Mouse (Mus musculus): ENCODE data around the gene Nhsl2.
"Not testable (repeated sequence)": the region's sequence is repeated elsewhere in the genome, so short reads cannot be mapped to it uniquely, and the experiment has no call there.

Gene Nhsl2

DNA sequence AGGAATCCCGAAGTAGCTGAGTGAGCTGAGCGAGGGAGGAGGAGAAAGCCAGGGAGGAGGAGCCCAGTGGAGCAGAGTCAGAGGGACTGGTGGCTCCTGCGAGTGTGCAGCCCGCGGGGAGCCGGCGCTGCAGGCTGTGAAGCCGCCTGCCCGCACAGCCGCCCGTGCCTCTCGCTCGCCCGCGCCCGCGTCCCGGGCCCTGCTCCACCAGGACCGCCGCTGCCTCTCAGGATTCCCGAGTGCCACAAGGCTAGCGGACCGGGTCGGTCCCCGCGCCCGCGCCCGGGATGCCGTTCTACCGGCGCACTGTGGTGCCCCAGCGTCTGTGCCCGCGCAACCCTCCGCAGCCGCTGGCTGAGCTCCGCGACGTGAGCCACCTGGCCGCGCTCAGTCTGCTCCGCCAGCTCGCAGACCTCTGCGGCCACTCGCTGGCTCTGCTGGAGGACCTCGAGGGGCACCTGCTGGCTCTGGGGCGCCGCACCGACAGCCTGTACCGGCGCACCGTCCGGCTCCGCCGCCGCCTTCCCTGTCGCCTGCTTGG is at the start of gene Nhsl2:
Gene Nhsl2, plus strand, starts transcription at position 105 of the 541 bp plus-strand sequence.
- no peak for DNase-seq (ENCODE audit: low spot score)

DNA sequence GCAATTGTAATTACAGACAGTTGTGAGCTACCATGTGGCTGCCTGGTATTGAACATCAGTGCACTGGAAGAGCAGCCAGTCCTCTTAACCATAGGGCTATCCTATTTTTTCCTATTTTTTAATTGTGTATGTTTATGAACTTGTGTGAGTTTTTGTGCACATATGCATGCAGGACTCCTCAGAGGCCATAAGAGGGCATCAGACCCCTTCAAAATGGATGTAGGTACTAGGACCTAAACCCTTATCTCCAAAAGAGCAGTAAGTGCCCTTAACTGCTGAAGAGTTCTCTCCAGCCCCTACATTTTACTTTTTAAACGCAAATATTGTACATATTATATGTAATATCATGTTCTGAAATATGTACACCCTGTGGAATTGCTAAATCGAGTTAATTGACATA is 43.7 kb upstream of the Nhsl2 start:
- DNase-seq (ENCODE audit: low spot score) = no peak

DNA sequence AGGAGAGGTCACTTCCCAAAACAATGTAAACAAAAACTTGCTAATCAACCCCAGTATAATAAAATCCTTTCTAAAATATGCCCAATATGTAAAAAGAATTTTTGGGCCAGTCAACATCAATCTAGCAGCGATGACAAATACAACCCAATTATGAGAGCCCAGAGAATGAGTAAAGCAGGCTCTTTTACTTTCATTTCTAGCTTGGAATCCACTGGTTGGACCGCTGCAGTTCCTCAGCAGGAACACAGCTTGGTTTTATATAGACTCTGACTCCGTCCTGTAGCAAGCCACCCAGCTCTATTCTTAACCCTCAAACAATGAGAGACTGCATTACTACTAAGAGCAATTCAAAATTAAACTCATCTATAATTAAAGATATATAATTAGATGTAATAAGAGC is 37.4 kb upstream of the Nhsl2 start:
- DNase-seq (ENCODE audit: low spot score) = no peak

DNA sequence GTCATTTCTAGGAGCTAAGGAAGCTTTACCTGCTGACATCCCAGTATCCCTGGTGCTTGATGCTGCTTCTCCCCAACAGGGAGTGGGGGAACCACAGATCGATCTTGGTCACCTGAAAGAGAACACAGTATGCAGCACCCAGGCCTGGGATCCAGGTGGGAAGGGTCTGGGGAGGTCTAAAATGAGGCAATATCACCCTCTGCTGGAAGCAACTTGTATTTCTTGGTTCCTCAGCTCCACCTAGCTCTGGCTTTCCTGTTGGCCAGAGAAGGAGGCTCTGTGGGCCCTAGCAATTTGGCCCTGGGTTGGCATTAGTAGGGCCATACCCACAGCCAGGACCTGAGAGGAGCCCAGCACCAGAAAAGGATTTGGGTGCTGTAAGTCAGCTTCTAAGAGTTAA is 30.0 kb upstream of the Nhsl2 start:
- no peak for DNase-seq (ENCODE audit: low spot score)

GRCm38 (mm10) chrX:101819980-101820379 is 29.2 kb upstream of the Nhsl2 start:
- not testable (repeated sequence) for DNase-seq (ENCODE audit: low spot score)

DNA sequence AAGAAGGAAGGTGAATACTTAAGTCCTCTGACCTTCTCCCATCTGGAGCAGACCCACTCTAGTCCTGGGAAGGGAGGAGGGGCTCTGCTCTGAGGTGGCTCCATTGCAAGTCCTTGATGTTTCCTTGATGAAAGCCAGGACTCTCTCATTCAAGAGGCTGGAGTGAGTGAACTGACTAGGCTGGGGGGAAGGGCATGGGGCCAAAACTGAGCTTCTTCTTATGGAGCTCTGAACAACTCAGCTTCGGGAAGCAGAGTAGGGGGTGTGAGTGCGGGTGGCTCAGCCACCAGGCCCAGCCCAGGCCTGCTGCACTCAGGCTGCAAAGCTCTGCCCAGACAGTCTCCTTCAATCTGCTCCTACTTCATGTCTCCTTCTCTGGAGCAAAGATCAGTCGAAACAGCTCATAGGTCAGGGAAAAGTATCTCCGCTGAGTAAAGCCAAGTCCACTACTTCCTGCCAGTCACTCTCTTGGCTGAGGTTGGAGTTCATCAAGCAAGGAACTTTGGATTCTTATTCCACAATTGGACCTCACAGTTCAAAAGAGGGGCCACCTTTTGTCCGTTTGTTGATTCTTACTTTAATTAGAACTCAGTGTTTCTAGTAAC is 1.9 kb upstream of the Nhsl2 start:
- no peak for DNase-seq (ENCODE audit: low spot score)

- DNase-seq (ENCODE audit: low spot score) = no peak
Observed at GRCm38 (mm10) chrX:101849901-101850551, 841 bp downstream of the Nhsl2 start.

GRCm38 (mm10) chrX:101851566-101852354 is 2.6 kb downstream of the Nhsl2 start:
- no peak for DNase-seq (ENCODE audit: low spot score)

DNA sequence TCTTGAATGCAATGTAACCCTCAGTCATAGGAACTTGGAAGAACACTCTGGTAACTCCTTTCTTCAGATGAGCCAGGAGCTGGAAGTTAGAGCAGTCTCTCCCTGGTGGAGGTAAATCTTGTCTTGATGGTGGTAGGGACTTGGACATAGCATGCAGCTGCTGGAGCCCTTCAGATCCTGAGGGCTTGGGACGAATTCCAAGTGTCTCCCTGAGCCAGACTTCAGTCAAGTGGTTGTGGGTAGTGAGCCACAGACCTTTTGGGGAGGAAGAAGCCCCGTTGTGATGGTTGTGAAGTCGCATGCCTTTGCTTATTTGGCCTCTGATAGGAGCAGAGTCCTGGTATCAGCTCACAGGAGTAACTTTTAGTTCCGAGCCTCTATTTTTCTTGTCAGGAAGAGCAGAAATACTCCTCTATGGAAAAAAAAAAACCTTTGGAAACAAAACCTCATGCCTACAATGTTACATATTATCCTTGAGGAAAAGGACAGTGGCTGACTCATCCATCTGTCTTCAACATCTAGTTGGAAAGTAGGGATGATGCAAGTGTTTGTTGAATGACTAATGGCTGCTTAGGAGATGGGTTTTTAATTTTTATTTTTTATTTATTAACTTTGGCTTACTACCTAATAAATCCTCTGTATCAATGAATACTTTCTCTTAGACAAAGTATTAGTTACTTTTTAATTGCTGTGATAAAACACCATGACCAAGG is 14.6 kb downstream of the Nhsl2 start:
- DNase-seq (ENCODE audit: low spot score) = no peak

DNA sequence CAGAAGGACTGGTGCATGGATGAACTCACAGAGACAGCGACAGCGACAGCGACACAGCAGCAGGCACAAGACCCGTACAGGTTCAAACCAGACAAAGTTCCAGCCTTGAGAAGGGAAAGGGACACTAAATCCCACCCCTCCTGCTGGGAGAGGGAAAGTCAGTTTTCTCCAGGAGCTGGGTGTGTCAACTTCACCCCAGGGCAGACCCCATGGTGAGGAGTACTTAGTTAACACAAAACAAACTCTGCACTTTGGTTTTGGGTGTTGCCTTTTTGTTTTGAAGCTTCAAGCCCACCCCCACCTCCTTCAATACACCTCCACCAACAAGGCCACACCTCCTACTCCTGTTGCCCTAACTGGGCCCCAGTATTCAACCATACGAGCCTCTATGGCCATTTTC is 15.6 kb downstream of the Nhsl2 start:
- DNase-seq (ENCODE audit: low spot score) = no peak

GRCm38 (mm10) chrX:101874147-101874546 is 25.0 kb downstream of the Nhsl2 start:
- DNase-seq (ENCODE audit: low spot score) = no peak

- DNase-seq (ENCODE audit: low spot score) = no peak
Observed at GRCm38 (mm10) chrX:101874901-101875300, 25.7 kb downstream of the Nhsl2 start.

DNA sequence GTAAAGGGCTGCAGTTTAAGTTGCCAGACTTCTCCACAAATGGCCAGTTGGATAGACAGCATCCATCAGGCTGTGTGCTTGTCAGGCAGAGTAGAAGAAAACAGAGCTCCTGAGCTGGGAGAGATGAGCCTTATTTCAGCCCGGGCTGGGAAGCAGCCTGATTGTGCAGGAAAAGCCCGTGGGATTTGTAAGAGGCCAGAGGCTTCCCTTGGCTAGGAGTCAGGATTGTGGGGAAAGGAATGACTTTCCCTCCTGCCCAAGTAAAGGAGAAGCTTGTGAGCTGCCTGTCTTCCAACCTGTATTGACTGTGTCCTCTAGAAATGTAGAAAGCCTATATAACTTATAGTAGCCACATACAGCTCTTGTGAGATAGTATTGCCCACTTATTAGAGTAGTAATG is 27.0 kb downstream of the Nhsl2 start:
- DNase-seq (ENCODE audit: low spot score) = no peak

- no peak for DNase-seq (ENCODE audit: low spot score)
Observed at GRCm38 (mm10) chrX:101877840-101878239, 28.7 kb downstream of the Nhsl2 start.

DNA sequence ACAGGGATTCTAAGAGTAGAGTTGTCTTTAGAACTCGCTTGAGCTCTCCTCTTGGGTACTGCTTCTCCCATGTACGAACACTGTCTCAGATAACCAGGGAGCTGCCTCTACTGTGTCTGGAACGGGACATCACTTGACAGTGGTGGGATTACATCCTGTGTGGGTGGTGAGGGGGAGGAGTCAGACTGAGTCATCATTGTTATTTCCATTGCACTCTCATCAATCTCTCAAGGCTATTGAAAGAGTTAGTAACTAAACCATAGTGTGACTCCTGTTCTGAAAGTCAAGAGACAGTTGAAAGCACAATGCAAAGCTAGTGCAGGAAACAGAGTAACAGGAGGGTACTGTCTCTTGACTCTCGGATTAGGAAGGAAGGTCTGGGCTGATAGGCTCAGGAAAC is 29.4 kb downstream of the Nhsl2 start:
- DNase-seq (ENCODE audit: low spot score) = no peak

DNA sequence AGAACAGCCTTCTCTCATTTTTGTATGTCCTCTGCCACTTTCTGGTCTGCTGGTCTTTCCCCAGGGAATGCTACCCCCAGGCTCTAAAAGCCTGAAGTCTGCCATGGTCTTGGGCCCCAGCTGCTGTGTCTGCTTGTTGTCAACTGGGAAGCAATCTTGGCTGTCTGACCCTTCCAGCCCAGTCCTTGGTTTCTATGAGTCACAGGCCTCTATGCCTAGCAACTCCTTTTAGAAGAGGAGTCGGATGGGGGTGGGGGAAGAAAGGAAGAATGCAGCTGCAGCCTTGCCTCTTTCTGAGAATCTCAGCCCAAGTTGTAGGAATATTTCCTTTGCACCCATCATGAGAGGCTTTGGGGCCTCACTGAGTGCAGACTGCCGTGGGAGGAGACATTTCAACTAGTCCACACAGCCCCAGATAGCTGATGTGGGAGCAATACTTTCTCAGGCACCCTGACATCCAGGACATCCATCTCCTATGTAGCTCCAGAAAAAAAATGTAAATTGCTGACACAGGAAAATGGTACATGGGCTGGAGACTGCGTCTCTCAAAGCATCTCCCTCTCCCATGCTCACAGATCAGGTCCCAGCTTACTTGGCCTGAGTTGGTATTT is 33.1 kb downstream of the Nhsl2 start:
- DNase-seq (ENCODE audit: low spot score) = no peak

- no peak for DNase-seq (ENCODE audit: low spot score)
Observed at GRCm38 (mm10) chrX:101889384-101889783, 40.2 kb downstream of the Nhsl2 start.

- no peak for DNase-seq (ENCODE audit: low spot score)
Observed at GRCm38 (mm10) chrX:101889813-101890469, 40.8 kb downstream of the Nhsl2 start.

- no peak for DNase-seq (ENCODE audit: low spot score)
Observed at GRCm38 (mm10) chrX:101893796-101894195, 44.6 kb downstream of the Nhsl2 start.

DNA sequence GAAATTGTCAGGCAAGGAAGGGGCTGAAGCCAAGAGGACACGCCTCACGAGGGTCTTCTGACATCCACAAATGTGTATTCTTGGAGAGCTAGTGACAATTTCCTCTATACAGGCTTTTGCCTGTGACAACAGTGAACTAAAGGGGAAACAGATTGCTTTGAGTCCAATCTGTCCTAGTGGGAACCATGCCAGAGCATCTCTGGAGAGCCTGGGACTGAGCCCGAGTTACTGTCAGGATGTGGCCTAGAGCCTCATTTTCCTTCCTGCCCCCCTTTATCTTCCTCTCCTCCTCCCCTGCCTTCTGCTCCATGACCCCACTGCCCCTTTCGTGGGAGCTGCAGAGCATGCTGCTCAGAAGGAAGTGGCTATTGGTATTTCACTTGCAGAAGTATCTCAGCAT is 49.2 kb downstream of the Nhsl2 start:
- DNase-seq (ENCODE audit: low spot score) = no peak

GRCm38 (mm10) chrX:101901806-101902490 is 52.8 kb downstream of the Nhsl2 start:
- DNase-seq (ENCODE audit: low spot score) = no peak

All from layer of hippocampus, adult 9-10 months (tissue).